Mouse (Mus musculus) G1E (cell line): ENCODE results near the gene Rbms3.

Experiments used
- CTCF ChIP-seq: IDR thresholded peaks from 2 replicates; pipeline ENCODE4 v1.5.1; 2012; ENCODE audit warnings: low read depth, low read length, inconsistent platforms, mixed read lengths
- TAL1 ChIP-seq: conservative IDR thresholded peaks from 2 replicates; pipeline ENCODE4 v1.6.1; 2012; ENCODE audit warnings: low read depth, low read length, inconsistent platforms, mixed read lengths

- no peak for TF ChIP-seq CTCF
- TF ChIP-seq TAL1 = no peak
Observed at GRCm38 (mm10) chr9:117151951-117152350, 477.8 kb downstream of the Rbms3 start.
